Mouse (Mus musculus): ENCODE results near the gene Gm21961.
"Not testable (repeated sequence)": the region's sequence is repeated elsewhere in the genome, so short reads cannot be mapped to it uniquely, and the experiment has no call there.

Gene Gm21961

DNA sequence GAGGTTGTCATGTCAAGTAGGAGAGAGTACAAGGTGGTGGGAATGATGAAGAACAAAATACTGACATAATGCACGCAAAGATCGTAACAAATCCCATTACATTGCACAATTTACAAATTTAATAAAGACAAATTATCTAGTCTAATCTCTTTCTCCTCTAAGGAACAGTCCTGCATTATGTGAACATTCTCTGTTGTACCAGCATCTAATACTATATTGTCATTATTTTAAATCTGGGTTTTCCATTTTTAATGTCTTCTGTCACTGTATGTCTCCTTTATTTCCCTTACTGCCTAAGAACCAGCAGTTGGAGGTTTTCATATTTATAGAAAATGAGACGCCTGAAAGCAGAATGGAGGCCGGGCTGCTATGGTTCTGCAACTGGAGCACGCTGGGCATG lies at the start of gene Gm21961:
TSS of gene Gm21961 (minus strand) at position 101 of the 400 bp plus-strand sequence.
- DNase-seq (ENCODE audit: low read depth, low spot score): no peak

DNA sequence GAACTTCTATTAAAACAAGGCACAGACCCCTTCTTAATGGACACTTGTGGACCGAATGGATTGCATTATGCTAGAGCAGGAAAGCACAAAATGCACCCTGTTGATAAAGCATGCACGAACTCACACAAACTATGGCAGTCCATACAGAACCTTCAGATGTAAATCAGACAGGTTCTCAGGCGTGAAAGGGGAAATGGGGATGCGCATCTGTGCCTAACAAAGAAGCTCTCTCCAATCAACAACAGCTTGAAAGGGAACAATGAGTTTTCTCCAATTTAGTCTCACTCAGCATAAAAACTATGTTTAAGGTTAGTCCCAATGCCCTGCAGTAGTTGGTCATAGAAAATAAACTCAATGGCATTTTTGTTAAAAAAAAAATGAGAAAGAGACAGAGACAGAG lies 27.3 kb upstream of the Gm21961 start:
- DNase-seq (ENCODE audit: low read depth, low spot score): peak; percentile 44

DNA sequence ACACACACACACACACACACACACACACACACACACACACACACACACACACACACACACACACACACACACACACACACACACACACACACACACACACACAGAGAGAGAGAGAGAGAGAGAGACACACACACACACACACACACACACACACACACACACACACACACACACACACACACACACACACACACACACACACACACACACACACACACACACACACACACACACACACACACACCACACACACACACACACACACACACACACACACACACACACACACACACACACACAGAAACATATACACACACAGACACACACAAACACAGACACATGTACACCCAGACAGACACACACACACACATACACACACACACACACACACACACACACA lies 24.5 kb upstream of the Gm21961 start:
- DNase-seq (ENCODE audit: low read depth, low spot score): not testable (repeated sequence)

DNA sequence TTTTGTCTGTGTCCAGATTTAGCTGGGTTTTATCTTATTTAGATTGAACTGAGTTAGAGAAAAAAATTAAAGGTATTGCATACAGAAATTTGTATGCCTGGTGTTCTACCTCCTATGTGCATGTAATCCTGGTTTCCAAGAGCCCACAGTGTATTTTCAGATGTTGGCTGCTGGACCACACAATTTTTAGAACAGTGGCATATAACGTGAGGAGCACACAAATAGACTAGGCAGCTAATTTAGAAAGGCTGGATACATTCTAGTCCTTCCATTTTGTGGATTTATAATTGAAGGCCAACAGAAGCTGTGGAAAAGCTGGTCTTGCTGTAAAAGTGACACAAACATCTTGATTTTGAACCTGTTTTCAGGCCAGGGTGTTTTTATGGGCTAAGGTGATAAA lies 3.3 kb upstream of the Gm21961 start:
- no peak for DNase-seq (ENCODE audit: low read depth, low spot score)

DNA sequence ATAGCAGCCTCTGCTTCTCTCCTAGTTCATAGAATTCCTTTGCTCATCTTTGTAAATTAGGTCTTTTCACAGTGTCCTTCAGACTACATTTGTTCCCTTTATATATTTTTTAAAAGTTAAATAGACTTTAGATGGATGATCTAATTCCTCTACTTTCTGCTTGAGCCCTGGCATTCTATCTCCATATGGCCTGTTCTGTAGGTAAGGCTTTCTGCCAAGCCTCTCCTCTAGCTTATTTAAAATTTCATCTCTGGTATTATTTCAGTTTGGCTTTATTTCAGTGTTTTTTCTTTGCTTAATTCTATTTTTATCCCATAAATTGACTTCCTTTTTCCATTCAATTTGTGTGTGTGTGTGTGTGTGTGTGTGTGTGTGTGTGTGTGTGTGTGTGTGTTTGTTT lies 8.5 kb downstream of the Gm21961 start:
- no peak for DNase-seq (ENCODE audit: low read depth, low spot score)

DNA sequence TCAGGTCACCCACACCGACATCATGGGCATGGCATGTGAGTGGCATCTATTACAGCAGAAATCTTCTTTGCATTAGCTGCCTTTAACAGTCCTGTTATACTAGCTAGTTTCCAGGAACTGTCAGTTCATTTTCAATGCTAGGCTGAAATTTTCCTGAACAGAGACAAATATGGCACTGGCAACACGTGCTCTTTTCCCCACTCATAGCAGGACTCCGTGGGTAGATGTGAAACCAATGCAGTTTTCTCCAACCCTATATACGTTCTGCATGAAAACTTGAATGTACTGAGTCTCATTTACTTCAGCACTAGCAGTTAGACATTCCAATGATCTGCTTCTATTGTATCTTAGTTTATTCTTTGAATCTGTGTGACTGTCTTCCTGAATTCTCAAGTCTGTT lies 20.2 kb downstream of the Gm21961 start:
- DNase-seq (ENCODE audit: low read depth, low spot score): no peak

DNA sequence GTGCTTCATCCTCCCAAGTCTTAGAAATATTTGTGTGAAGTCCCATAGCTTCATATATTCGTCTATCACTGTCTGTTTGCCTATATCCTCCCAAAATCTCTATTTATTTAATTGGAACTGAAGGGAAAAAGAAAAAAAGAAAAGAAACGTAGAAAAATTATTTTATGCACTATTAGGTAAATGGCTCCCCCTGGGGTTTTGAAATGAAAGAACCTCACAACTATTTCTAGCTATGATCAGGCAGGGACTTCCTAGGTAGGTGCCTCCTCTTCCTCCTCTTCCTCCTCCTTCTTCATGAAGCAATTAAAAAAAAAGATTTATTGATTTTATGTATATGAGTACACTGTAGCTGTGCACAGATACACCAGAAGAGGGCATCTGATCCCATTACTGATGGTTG lies 34.7 kb downstream of the Gm21961 start:
- DNase-seq (ENCODE audit: low read depth, low spot score): no peak

DNA sequence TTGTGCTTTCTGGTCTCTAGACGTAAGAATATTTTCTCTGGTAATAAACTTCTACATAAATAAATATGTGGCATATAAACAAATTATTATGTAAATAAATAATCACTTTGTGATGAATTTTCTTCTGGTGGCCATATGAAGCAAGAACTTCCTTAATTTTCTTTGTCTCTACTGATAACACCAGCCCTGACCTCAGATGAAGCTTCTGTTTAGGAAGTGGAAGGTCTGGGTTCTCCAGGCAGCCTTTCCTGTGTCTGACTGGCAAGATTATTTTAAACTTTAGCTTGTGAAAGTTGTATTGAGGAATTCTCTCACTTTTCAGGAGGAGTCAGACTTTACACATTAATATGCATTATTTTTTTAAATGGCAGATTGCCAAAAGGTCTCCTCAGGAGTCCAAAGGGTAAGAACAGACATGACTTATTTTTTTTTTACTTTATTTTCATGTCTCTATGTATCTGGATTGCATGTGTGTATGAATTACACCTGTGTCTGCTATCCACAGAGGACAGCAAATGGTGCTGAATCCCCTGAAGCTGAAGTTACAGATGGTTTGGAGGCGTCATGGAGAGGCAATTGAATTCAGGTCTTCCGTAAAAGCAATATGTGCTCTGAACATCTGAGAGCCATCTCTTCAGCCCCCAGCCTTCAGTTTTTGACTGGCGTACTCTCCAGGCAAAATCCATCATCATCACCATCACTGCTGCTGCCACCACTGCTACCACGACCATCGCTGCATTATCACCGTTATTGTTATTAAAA lies 38.5 kb downstream of the Gm21961 start:
- no peak for DNase-seq (ENCODE audit: low read depth, low spot score)

Data from ES-CJ7 (cell line).